Mouse (Mus musculus): Measurements from ENCODE around the gene Tnni2. TPM values are rescaled to one million over a fixed set of nuclear protein-coding genes. Genes with fewer than 3 reads are reported as not detected.
"Not testable (repeated sequence)": the region's sequence is repeated elsewhere in the genome, so short reads cannot be mapped to it uniquely, and the experiment has no call there.

Tnni2 gene
- polyA plus RNA-seq (2017; shearing (Covaris generic)), result not detected

- ATAC-seq, result no peak
These were observed at the start of gene Tnni2 for GRCm38 (mm10) chr7:142441585-142441984. Tnni2 (plus strand) TSS chr7:142441808.

GRCm38 (mm10) chr7:142393191-142393590, 48.4 kb upstream of the Tnni2 start:
- no peak for ATAC-seq

- no peak for ATAC-seq
These were observed 47.1 kb upstream of the Tnni2 start for GRCm38 (mm10) chr7:142394261-142395190.

- ATAC-seq, result no peak
These were observed 46.1 kb upstream of the Tnni2 start for GRCm38 (mm10) chr7:142395472-142395871.

- no peak for ATAC-seq
These were observed 45.0 kb upstream of the Tnni2 start for GRCm38 (mm10) chr7:142396611-142397010.

GRCm38 (mm10) chr7:142398052-142398451, 43.6 kb upstream of the Tnni2 start:
- ATAC-seq, result no peak

- no peak for ATAC-seq
These were observed 42.4 kb upstream of the Tnni2 start for GRCm38 (mm10) chr7:142399250-142399649.

GRCm38 (mm10) chr7:142400112-142400749, 41.4 kb upstream of the Tnni2 start:
- ATAC-seq, result no peak

GRCm38 (mm10) chr7:142400750-142401142, 40.9 kb upstream of the Tnni2 start:
- ATAC-seq, result no peak

- ATAC-seq, result no peak
These were observed 38.0 kb upstream of the Tnni2 start for GRCm38 (mm10) chr7:142403591-142403990.

GRCm38 (mm10) chr7:142405134-142405533, 36.5 kb upstream of the Tnni2 start:
- not testable (repeated sequence) for ATAC-seq

- ATAC-seq, result no peak
These were observed 33.7 kb upstream of the Tnni2 start for GRCm38 (mm10) chr7:142407935-142408334.

GRCm38 (mm10) chr7:142408686-142409085, 32.9 kb upstream of the Tnni2 start:
- ATAC-seq, result no peak

- no peak for ATAC-seq
These were observed 32.0 kb upstream of the Tnni2 start for GRCm38 (mm10) chr7:142409603-142410002.

- no peak for ATAC-seq
These were observed 28.3 kb upstream of the Tnni2 start for GRCm38 (mm10) chr7:142413285-142413684.

GRCm38 (mm10) chr7:142415314-142415713, 26.3 kb upstream of the Tnni2 start:
- no peak for ATAC-seq

- ATAC-seq, result no peak
These were observed 25.4 kb upstream of the Tnni2 start for GRCm38 (mm10) chr7:142416225-142416624.

- ATAC-seq, result no peak
These were observed 23.6 kb upstream of the Tnni2 start for GRCm38 (mm10) chr7:142418027-142418426.

GRCm38 (mm10) chr7:142418679-142419078, 22.9 kb upstream of the Tnni2 start:
- ATAC-seq, result no peak

- ATAC-seq, result no peak
These were observed 21.7 kb upstream of the Tnni2 start for GRCm38 (mm10) chr7:142419887-142420286.

- ATAC-seq, result no peak
These were observed 19.8 kb upstream of the Tnni2 start for GRCm38 (mm10) chr7:142421826-142422225.

- no peak for ATAC-seq
These were observed 15.9 kb upstream of the Tnni2 start for GRCm38 (mm10) chr7:142425641-142426213.

GRCm38 (mm10) chr7:142428213-142428612, 13.4 kb upstream of the Tnni2 start:
- ATAC-seq, result no peak

Data from inflammation-experienced regulatory T-cells, adult 6 months (primary cell).